Comparison of ENCODE assay signal across 24 mouse cellular contexts in genomic region chr15:100056397-100056908, GRCm38 (mm10). TPM values are rescaled to one million over a fixed set of nuclear protein-coding genes. Genes with fewer than 3 reads are reported as not detected.
DNase-seq lines count a peak whose midpoint lies in the region; ATAC-seq and TF ChIP-seq lines count a peak whose summit lies in the region.
"Had no signal": no experiment of that assay in that cellular context is flagged by ENCODE, and none has a peak within 500 bp of the region (broad histone marks: within the 10 kb centered on the region; RNA-seq: fewer than 3 reads in every experiment).

No protein-coding gene starts in this region.

- H3K27me3 ChIP-seq in intestine, postnatal 0 days (replicated peaks; ENCODE audit: control insufficient read depth, insufficient read depth, low read length) = no peaks in the 10 kb centered on the region
- H3K27me3 ChIP-seq in intestine, embryonic 15.5 days (replicated peaks) = no peaks in the 10 kb centered on the region
- no peaks in the 10 kb centered on the region for H3K27me3 ChIP-seq in CH12.LX (replicated peaks)
- no peaks in the 10 kb centered on the region for H3K27me3 ChIP-seq in embryonic facial prominence, embryonic 10.5 days (replicated peaks; ENCODE audit: low read depth, poor library complexity, severe bottlenecking)
- no peaks in the 10 kb centered on the region for H3K27me3 ChIP-seq in forebrain, embryonic 16.5 days (replicated peaks; ENCODE audit: control insufficient read depth, insufficient read depth, low read length)
- H3K27me3 ChIP-seq: heart, embryonic 13.5 days; hindbrain, embryonic 12.5 days; limb, embryonic 15.5 days; lung, embryonic 15.5 days had no signal

- ATAC-seq in intestine, postnatal 0 days = peak; percentile 23; the same call in 1 of the 2 replicates
- ATAC-seq in intestine, embryonic 15.5 days = no peak
- no peak for ATAC-seq in forebrain, embryonic 16.5 days
- ATAC-seq: CD4-positive, CD25-positive, alpha-beta regulatory T cell, adult 4 months; forebrain, postnatal 0 days had no signal

- no peaks in the 10 kb centered on the region for H3K4me1 ChIP-seq in intestine, postnatal 0 days (replicated peaks; ENCODE audit: control insufficient read depth, insufficient read depth, low read length)
- peaks cover 20% of the 10 kb centered on the region for H3K4me1 ChIP-seq in intestine, embryonic 15.5 days (replicated peaks)
- H3K4me1 ChIP-seq in CH12.LX (ENCODE audit: control insufficient read depth in 1 of 2, insufficient read depth in 2 of 2) = peaks cover 30 to 80% of the 10 kb centered on the region in 2 experiments
- H3K4me1 ChIP-seq in embryonic facial prominence, embryonic 10.5 days = peaks cover 19% of the 10 kb centered on the region
- peaks cover 7% of the 10 kb centered on the region for H3K4me1 ChIP-seq in forebrain, embryonic 16.5 days (replicated peaks; ENCODE audit: control insufficient read depth, insufficient read depth, low read length)

- no peak for TF ChIP-seq POLR2A in CH12.LX (IDR thresholded peaks at IDR 0.05; ENCODE audit: low read depth, low read length)

- H3K4me3 ChIP-seq in intestine, postnatal 0 days (ENCODE audit: low read depth, low read length) = no peak overlapping the region
- no peak overlapping the region for H3K4me3 ChIP-seq in intestine, embryonic 15.5 days (replicated peaks)
- peak overlapping the region in 1 of 3 experiments; percentile 11 for H3K4me3 ChIP-seq in CH12.LX (replicated peaks in 1 of 3; ENCODE audit: low read depth in 2 of 3, low read length in 2 of 3, poor library complexity in 1 of 3)
- H3K4me3 ChIP-seq in embryonic facial prominence, embryonic 10.5 days = no peak overlapping the region
- H3K4me3 ChIP-seq in forebrain, embryonic 16.5 days (replicated peaks; ENCODE audit: low read length) = no peak overlapping the region
- H3K4me3 ChIP-seq: heart, embryonic 13.5 days; hindbrain, embryonic 12.5 days; limb, embryonic 15.5 days; lung, embryonic 15.5 days; myocyte had no signal

- dilution Hi-C loops in CH12.LX (cut with MboI; ENCODE audit: extremely low pct_ligation_motif_present, extremely low pct_unique_long_range_greater_than_20kb, low sequenced_read_pairs) = no loop called here

- H3K9ac ChIP-seq in intestine, postnatal 0 days (ENCODE audit: low read depth, low read length) = no peak overlapping the region
- H3K9ac ChIP-seq in intestine, embryonic 15.5 days = no peak overlapping the region
- H3K9ac ChIP-seq in CH12.LX (ENCODE audit: insufficient read depth, low read depth) = no peak overlapping the region
- no peak overlapping the region for H3K9ac ChIP-seq in forebrain, embryonic 16.5 days (replicated peaks; ENCODE audit: low read depth, low read length)
- H3K9ac ChIP-seq: forebrain, postnatal 0 days; heart, embryonic 13.5 days; hindbrain, embryonic 12.5 days; limb, embryonic 15.5 days; liver, embryonic 14.5 days; lung, embryonic 15.5 days had no signal

- TF ChIP-seq CTCF in intestine, postnatal 0 days (IDR thresholded peaks at IDR 0.05; ENCODE audit: low read depth) = no peak
- no peak for TF ChIP-seq CTCF in CH12.LX (conservative IDR thresholded peaks at IDR 0.05 in 1 of 2, IDR thresholded peaks at IDR 0.05 in 1 of 2; ENCODE audit: low read depth in 2 of 2, low read length in 2 of 2)

- peak; percentile 48; the same call in 1 of the 2 replicates for TF ChIP-seq EP300 in CH12.LX (IDR thresholded peaks at IDR 0.05; ENCODE audit: low read length)

- peaks cover 13% of the 10 kb centered on the region for H3K79me2 ChIP-seq in CH12.LX (replicated peaks; ENCODE audit: control insufficient read depth, extremely low read depth, insufficient read depth, poor library complexity, severe bottlenecking)

- 0 out of 2 replicates have a peak, but pooled peaks cover 3% of the 10 kb centered on the region for H3K36me3 ChIP-seq in intestine, postnatal 0 days (ENCODE audit: control insufficient read depth, insufficient read depth)
- no peaks in the 10 kb centered on the region for H3K36me3 ChIP-seq in intestine, embryonic 15.5 days
- H3K36me3 ChIP-seq in CH12.LX (replicated peaks in 1 of 2; ENCODE audit: control insufficient read depth in 1 of 2, insufficient read depth in 1 of 2, low read length in 1 of 2) = peaks cover 0 to 23% of the 10 kb centered on the region in 2 experiments
- peaks cover 28% of the 10 kb centered on the region for H3K36me3 ChIP-seq in embryonic facial prominence, embryonic 10.5 days (replicated peaks)
- H3K36me3 ChIP-seq in forebrain, embryonic 16.5 days (ENCODE audit: control insufficient read depth, insufficient read depth) = no peaks in the 10 kb centered on the region
- H3K36me3 ChIP-seq: heart, embryonic 13.5 days; hindbrain, embryonic 12.5 days; limb, embryonic 15.5 days; lung, embryonic 15.5 days had no signal

- no peaks in the 10 kb centered on the region for H3K9me3 ChIP-seq in intestine, postnatal 0 days (ENCODE audit: control insufficient read depth)
- no peaks in the 10 kb centered on the region for H3K9me3 ChIP-seq in intestine, embryonic 15.5 days
- no peaks in the 10 kb centered on the region for H3K9me3 ChIP-seq in CH12.LX (replicated peaks; ENCODE audit: low read length)
- H3K9me3 ChIP-seq in embryonic facial prominence, embryonic 10.5 days = no peaks in the 10 kb centered on the region
- H3K9me3 ChIP-seq in forebrain, embryonic 16.5 days (ENCODE audit: control insufficient read depth, low read length) = no peaks in the 10 kb centered on the region
- H3K9me3 ChIP-seq: heart, embryonic 13.5 days; hindbrain, embryonic 12.5 days; limb, embryonic 15.5 days; lung, embryonic 15.5 days had no signal

- TF ChIP-seq RAD21 in CH12.LX (IDR thresholded peaks at IDR 0.05; ENCODE audit: low read depth, low read length) = no peak

- no peak overlapping the region for H3K27ac ChIP-seq in intestine, postnatal 0 days (ENCODE audit: low read depth, low read length)
- no peak overlapping the region for H3K27ac ChIP-seq in intestine, embryonic 15.5 days
- peak overlapping the region; percentile 51 for H3K27ac ChIP-seq in CH12.LX (ENCODE audit: insufficient read depth, low read depth)
- H3K27ac ChIP-seq in embryonic facial prominence, embryonic 10.5 days (replicated peaks) = no peak overlapping the region
- H3K27ac ChIP-seq in forebrain, embryonic 16.5 days (ENCODE audit: low read length) = no peak overlapping the region
- H3K27ac ChIP-seq: heart, embryonic 13.5 days; hindbrain, embryonic 12.5 days; kidney, postnatal 0 days; limb, embryonic 15.5 days; liver, embryonic 14.5 days; lung, embryonic 15.5 days had no signal

- H3K4me2 ChIP-seq in intestine, postnatal 0 days (replicated peaks; ENCODE audit: low read depth) = no peak overlapping the region
- no peak overlapping the region for H3K4me2 ChIP-seq in intestine, embryonic 15.5 days (replicated peaks)
- peak overlapping the region; percentile 47 for H3K4me2 ChIP-seq in CH12.LX (ENCODE audit: insufficient read depth, low read depth, poor library complexity, severe bottlenecking)
- H3K4me2 ChIP-seq in forebrain, embryonic 16.5 days (ENCODE audit: low read length) = no peak overlapping the region
- H3K4me2 ChIP-seq: heart, embryonic 13.5 days; hindbrain, embryonic 12.5 days; limb, embryonic 15.5 days; lung, embryonic 15.5 days had no signal

- peak; percentile 81 for DNase-seq in CH12.LX (ENCODE audit: extremely low read depth)
- peak; percentile 40 for DNase-seq in adipocyte (ENCODE audit: low spot score)
- DNase-seq in embryonic facial prominence, embryonic 10.5 days (ENCODE audit: low spot score) = no peak
- DNase-seq in left cerebral cortex, adult 11 months (ENCODE audit: low spot score) = no peak
- DNase-seq: cerebellum, adult 18-20 months; forebrain, postnatal 0 days; gastrocnemius, postnatal 14 days; heart, adult 18-20 months; kidney, adult 18-20 months; left cerebral cortex, postnatal 4 days; lung, postnatal 36 days; midbrain, embryonic 14.5 days; right cerebral cortex, adult 18-20 months had no signal

- in situ Hi-C loops in CH12.LX (cut with MboI; ENCODE audit: low pct_ligation_motif_present, low pct_unique_long_range_greater_than_20kb, low sequenced_read_pairs) = no loop called here

- WGBS in intestine, postnatal 0 days = 77% methylated on average over 7 of the region's 7 CpGs
- 87% methylated on average over 7 of the region's 7 CpGs for WGBS in intestine, embryonic 15.5 days
- 94% methylated on average over 7 of the region's 7 CpGs for WGBS in embryonic facial prominence, embryonic 10.5 days
- WGBS in forebrain, embryonic 16.5 days = 95% methylated on average over 7 of the region's 7 CpGs

TF ChIP-seq in CH12.LX, 34 proteins besides CTCF, POLR2A, EP300 and RAD21:
- TF ChIP-seq RCOR1 (conservative IDR thresholded peaks at IDR 0.05; ENCODE audit: low read depth, low read length) (no peak), ZC3H11A (IDR thresholded peaks at IDR 0.05; ENCODE audit: low read depth, low read length) (no peak), PAX5 (IDR thresholded peaks at IDR 0.05; ENCODE audit: low read length) (no peak), MYC (IDR thresholded peaks at IDR 0.05; ENCODE audit: low read depth, low read length) (no peak), ZKSCAN1 (IDR thresholded peaks at IDR 0.05; ENCODE audit: borderline replicate concordance, low read depth, low read length) (no peak), GABPA (IDR thresholded peaks at IDR 0.05; ENCODE audit: insufficient replicate concordance, low read depth, low read length) (no peak), SIN3A (IDR thresholded peaks at IDR 0.05; ENCODE audit: low read length) (no peak), POLR2AphosphoS2 (IDR thresholded peaks at IDR 0.05; ENCODE audit: low read depth, low read length) (no peak), BHLHE40 (IDR thresholded peaks at IDR 0.05; ENCODE audit: low read depth, low read length) (peak; percentile 76), ETS1 (conservative IDR thresholded peaks at IDR 0.05; ENCODE audit: low read depth, low read length) (peak; percentile 61)

RNA-seq across cellular contexts. Expression of gene Dip2b, which starts 18.0 kb away (rescaled TPM):
- polyA plus RNA-seq in intestine, postnatal 0 days (2015; fragmentation: Nextera tagmentation; extraction: Ambion mirVana) = 4.9 and 5.0 TPM in 2 replicates
- polyA plus RNA-seq in intestine, embryonic 15.5 days (2015; fragmentation: Nextera tagmentation; extraction: Ambion mirVana) = 7.6 and 8.1 TPM in 2 replicates
- 15.1 and 16.7 TPM in 2 replicates for total RNA-seq in CH12.LX (2012; rRNA removed)
- 13.0 and 15.7 TPM in 2 replicates for total RNA-seq in CH12.LX (2014; rRNA removed)
- polyA plus RNA-seq in CH12.LX (2012; ENCODE audit: insufficient read length, low read depth) = 14.3 and 18.2 TPM in 2 replicates
- polyA plus RNA-seq in embryonic facial prominence, embryonic 10.5 days (2016; fragmentation: Nextera tagmentation; extraction: Ambion mirVana) = 16.2 and 16.9 TPM in 2 replicates
- 19.2 and 21.1 TPM in 2 replicates for polyA plus RNA-seq in forebrain, embryonic 16.5 days (2015; fragmentation: Nextera tagmentation; extraction: Ambion mirVana)

Comparison
In these comparisons a context has a peak if more than half of its experiments do, and no peak if none do; other contexts are left out.
1. DNase-seq: peak in CH12.LX (single experiment) and adipocyte (single experiment); none in embryonic facial prominence, embryonic 10.5 days (single experiment) and left cerebral cortex, adult 11 months (single experiment).